Mouse (Mus musculus) ZHBTc4 (cell line): ENCODE measurements around the gene Afap1.

Experiments used
- DNase-seq: peaks from one replicate; pipeline ENCODE4 v3.0.0-alpha.2; 2011; ENCODE audit warnings: low read depth, low spot score

The Afap1 gene

DNA sequence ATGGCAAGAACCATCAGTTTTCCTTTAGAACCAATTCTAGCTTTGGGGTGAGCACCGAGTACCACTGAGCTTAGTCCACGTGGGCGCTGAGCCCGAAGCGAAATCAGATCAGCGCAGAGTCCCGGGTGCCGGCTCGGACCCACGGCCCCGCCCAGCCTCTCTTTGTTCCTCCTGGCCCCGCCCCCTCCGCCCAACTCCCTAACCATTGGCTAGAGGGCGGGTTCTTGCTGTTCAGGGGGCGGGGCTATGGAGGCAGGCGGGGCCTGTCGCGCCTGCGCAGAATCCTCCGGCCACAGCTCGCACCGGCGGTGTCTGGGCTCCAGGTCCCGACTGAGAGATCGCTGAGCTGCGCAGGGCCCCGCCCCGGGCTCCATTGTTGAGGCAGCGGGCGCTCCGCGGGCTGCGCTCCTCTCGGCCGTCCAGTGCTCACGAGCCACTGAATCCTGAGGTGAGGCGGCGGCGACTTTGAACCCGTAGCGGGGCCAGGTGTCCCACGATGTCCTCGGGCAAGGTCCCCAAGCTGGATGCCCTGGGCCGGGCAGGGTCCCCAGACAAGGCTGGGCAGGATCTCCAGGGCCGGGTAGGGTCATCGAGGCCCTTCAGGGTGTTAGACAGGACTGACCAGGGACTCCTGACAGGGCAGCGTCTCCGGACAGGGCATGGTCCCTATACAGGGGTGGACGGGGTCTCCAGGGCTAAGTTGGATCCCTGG, at the start of gene Afap1:
Gene Afap1 (plus strand): TSS at position 227 of the 712 bp plus-strand sequence.
- DNase-seq, result peak; percentile 99

DNA sequence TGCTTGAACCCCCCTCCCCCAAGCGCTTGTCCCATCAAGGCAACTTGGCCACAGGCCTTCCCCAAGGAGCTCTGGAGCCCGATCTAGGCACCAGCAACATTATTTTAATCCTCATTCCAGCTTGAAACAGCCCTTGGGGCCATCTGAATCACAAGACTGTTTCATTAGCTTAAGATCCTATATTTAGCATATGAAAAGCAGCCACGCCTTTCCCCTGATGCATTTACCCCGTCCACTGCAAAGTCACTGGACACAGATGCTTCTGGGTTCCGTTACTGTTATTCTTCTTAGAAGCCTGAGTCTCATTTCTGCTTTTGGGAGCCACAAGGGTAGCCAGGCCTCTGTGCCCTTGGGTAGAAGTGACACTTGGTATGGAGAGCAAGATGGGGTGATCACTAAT, 41.6 kb upstream of the Afap1 start:
- peak; percentile 74 for DNase-seq

DNA sequence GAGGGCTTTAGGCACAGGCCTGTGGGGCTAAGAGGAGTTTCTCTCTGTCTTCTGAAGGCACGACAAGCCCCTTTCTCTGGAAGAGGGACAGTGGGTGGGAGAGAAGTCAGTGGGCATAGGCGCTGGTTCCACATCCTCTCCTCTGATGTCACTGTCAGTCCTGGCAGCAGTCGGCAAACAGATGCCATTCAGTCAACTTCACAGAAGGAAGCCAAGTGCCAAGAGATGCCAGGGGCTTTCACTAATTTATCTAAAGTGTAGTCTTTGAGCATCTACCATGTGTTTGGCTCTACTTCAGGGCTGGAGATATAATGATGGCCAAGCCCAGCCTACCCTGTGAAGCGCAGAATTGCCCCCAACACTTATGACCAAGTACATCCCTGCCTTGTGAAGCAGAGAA, 39.7 kb upstream of the Afap1 start:
- no peak for DNase-seq

DNA sequence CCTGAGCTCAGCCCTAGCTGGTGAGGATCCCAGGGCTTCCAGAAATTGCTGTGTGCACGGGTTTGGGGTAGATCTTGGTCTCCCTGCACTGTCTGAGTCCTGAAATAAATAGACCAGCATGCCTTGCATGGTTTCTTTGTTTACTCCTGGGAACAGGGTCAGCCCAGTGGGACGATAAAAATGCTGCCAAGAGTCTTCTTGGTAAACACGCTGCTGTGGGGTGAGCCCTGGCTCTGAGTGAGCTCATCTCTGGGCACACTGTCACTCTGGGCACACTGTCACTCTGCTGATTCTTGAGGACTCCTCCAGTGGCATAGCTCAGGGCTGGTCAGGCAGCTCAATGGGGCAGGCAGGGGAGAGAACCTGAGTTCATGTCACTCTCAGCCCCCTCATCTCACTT, 36.9 kb upstream of the Afap1 start:
- no peak for DNase-seq

DNA sequence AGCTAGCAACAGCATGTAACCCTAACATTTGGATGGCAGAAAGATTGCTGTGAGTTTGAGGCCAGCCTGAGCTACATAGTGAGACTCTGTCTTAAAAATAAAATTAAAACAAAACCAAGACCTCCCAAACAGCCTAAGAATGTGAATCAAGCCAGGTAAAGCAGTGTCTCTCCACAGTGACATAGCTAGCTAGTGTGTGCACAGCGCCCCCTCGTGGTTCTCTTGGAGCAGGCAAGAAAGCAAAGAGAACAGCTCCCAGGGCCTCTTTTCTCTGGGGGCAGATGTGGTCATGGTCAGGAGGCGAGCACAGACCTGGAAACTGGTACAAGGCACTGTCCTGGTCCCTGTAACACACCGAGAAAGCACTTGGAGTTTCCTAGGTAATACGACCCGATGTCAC, 35.0 kb upstream of the Afap1 start:
- peak; percentile 90 for DNase-seq

DNA sequence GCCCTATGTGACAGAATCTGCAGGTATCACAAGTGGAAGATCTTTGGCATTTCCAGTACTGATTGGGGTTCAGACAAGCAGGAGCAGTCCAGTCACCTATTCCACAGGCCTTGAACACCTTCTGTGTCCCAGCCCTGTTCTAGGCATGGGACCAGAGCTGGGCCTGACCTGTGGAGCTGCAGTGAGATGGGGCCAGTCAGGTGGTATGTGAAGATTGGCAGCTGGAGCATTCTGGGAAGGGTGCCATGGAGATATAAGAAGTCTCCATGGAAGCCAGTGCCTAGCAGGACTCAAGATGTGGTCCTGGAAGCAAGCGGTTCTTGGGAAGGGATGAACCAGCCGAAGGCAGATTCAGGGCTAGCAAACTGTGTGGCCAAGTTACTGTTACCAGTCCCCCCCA, 31.7 kb upstream of the Afap1 start:
- DNase-seq, result no peak

DNA sequence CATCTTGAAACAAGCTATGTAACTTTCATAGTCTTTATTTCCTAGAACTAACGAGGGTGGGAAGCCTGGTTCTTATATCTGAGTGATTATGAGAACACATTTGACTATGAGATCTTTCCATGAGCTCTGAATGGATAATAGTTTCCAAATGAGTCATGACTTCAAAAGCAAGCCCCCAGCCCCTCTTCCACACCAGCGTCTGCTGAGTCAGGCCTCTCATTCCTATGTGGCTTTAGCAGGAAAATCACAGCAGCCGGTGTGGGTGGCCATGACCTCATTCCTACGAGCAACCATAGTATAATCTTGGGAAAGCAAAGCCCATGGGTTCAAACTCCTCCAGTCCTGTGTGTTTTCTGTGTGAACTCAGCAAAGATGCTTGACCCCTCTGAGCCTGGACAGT, 23.1 kb upstream of the Afap1 start:
- DNase-seq, result no peak

DNA sequence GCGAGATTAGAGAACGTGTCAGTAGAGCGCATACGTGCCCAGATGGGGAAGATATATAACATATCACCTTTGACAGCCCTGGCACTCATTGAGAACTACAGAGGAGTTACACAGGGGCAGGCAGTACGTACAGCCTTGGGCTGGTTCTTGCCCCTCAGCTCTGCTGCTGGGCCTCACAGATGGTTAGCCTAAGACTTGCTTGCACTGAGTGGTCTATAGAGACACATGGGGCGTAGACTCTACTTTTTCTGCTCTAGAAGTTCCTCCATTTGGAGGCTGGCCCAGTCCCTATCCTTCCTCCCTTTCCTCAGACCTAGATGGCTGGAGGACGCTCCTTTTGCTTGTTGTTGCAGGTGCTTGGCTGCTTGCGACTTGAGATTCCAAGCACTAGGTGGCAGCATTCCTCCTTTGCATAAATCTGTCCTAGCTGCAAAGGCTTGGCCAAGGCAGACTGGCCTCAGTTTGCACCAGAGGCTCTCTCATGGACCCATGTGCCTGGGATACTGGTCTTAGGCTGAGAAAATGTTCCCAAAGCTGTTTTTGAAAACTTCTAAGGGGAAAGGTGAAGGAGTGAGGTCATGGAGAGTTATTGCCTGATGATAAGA, 22.6 kb upstream of the Afap1 start:
- peak; percentile 91 for DNase-seq

DNA sequence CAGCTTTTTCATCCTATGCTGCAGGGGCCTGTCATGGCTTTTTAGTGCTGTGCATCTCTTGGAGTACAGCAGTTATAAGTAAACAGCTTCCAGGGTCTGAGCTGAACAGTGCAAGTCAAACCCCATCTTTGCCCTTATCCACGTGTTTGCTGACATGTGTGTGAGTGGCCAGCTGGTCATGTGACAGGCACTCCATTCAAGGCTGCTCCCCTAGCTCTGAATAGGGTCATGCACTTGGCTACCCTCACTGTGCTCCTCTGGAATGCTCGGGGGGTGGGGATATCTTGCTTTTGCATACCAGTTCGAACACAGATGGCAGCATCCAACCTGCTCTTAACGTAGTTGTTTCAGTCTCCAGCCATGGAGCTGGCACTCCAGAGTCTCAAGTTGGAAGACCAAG, 19.7 kb upstream of the Afap1 start:
- no peak for DNase-seq

DNA sequence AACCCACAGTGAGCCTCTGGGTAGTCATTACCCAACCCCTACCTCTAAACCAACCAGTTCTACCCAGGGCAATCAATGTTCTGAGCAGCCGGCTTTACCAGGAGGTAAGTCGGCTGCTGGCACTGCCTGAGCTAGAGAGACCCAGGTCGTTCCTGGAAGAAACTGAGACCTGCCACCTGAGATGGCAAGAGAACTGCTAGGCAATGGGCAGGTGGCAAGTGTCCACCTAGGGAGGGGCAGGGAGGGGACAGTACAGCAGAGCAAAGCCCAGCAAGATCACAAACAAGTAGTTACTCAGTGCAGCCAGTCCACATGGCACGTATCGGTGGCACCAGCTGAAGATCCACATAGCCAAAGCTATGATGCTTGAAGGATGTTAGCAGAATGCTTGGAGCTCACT, 16.9 kb upstream of the Afap1 start:
- DNase-seq, result no peak

DNA sequence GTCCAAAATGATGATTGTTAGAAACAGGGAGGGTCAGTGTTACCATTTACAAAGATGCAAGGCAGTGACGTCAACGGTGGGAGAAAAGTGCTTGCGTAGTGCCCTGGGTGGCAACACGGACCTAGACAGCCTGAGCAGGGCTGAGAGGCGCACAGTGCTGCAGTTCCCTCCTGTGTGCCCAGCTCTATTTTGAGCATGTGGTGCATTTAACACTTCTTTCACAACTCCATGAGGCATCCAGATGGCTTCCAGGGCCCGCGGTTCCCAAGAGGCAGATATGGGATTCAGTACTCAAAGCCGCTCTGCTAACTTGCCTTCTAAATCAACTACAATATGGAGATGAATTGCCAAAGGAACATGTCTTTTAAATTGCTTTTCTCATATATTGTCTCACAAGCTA, 13.9 kb upstream of the Afap1 start:
- no peak for DNase-seq

DNA sequence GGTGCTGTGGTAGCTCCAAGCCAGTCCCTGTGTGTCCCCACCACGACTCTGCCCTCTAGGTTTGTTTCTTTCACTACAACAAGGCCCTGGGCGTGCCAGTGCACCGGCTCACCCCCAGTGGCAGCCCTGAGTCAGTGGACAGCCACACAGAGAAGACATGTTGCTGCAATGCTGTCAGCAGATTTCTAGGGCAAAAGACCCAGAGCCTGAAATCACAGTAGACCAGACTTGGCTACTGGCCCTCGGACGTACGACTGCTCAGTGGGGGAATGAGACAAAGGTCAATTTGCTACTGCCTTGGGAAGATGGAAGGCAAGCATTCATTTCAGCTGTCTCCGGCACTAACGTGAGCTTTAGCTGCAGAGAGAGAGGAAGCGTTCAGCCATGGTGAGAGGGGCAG, 10.7 kb upstream of the Afap1 start:
- no peak for DNase-seq

DNA sequence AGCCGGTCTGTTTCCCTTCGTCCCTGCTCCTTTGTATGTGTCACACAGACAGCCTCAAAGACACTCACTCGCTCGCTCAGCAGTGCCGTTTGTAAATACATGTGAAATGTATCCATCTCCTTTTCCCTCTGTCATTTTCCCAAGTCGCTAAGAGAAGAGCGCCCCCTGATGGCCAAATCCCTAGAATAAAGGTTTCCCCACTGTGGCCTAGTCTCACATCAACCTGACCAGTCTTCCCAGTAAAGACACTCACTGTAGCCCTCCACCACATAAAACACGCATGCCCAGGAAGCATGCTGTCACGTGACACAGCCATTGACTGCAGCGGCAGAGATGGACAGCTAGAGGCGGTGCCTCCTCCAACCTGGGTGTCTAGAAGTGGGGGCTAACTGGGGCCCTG, 8.9 kb upstream of the Afap1 start:
- peak; percentile 90 for DNase-seq

DNA sequence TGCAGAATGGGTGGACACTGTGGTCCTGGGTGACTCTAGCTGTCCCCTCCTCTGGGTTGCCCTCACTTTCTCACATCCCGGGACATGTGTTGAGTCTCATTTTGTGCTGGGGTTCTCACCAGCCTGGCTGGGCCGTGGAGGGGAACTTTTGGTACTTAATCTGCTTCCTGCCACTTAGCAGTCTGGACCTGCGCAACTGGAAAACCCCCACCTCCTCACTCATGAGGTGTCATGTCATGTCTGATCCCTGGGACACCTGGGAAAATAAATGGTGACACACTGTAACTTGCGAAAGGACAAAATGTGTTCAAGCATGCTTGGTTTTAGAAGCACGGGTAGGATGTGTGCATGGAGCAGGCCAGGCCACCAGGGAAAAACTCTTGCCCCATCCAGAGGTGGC, 8.4 kb upstream of the Afap1 start:
- DNase-seq, result no peak

DNA sequence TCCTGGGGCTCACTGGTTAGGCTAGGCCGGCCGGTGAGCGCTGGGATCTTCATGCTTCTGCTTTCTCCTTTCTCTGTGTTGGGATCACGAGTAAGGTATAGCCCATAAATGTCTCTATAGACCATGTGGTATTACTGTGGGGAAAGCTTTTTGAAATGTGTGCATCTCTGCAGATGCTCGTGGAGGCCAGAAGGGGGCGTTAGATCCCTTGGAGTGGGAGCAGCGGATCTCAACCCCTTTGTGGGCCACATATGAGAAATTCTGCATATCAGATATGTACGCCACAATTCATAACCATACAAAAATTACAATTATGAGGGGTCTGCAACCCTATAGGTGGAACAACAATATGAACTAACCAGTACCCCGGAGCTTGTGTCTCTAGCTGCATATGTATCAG, 4.2 kb upstream of the Afap1 start:
- peak; percentile 56 for DNase-seq

DNA sequence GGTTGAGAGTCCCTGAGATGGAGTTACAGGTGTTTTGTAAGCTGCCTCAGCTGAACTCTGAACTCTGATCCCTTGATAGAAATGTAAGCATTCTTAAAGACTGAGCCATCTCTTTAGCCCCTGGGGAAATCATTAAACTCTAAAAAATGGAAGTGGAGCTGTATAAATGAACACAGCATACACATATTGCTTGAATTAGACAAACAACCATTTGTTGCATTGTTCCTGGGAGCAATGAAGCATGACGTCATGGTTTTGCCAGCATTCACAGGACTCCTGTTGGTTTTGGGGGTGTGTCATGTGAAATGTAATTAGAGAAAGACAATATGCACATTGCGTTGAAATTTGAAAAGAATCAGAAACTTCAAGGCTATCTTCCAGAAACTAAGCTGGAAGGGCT, 3.5 kb upstream of the Afap1 start:
- DNase-seq, result no peak

DNA sequence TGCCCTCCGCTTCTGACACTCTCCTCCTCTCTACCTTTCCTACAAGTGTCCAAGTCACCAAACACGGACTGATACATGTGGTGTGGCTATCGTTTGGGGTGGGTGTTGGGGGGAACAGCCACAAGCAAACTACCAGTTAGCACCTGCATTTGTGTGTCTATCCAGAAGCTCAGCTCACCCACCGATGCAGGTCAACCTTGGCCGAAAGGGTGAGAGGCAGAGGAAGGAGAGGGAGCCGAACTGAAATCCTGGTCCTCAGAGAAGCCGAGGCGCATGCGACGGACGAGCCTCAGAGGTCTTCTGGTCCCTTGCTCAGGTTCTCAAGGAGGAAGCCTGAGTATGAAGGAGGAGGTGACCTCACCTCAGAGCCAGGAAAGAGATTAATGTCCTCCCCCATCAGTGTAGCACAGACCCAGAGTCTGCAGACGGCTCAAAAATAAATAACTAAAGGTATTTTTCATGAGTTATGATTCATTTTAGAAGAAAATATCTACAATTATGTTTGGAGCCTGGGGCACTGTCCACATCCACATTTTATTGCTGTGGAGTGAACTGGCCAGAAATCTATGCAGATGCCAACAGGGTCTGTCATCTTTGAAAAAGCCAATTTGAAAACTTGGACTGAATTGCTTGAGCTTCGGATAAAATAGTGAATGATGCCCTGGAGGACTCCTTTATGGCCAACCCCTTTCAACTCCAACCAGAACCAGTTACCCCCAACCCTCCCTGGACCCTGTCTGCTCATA, 2.0 kb upstream of the Afap1 start:
- DNase-seq, result no peak

DNA sequence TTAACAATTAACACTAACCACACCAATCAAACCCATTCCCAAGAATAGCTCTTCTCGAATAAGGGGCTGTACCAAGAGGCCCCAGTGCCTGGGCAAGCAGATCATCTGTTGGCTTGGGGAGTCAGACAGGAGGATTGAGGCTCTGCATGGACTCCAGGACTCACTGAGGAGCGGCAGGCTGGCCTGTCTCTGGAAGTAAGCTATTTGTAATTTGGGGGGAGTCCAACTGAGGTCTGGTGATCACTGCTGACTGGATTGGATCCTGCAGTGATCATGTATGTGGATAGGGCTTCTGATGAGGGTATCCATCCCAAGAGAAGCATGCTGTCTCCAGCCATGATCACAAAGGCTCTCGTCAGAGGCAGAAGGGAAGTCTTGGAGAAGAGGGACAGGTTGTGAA, 756 bp upstream of the Afap1 start:
- DNase-seq, result no peak

DNA sequence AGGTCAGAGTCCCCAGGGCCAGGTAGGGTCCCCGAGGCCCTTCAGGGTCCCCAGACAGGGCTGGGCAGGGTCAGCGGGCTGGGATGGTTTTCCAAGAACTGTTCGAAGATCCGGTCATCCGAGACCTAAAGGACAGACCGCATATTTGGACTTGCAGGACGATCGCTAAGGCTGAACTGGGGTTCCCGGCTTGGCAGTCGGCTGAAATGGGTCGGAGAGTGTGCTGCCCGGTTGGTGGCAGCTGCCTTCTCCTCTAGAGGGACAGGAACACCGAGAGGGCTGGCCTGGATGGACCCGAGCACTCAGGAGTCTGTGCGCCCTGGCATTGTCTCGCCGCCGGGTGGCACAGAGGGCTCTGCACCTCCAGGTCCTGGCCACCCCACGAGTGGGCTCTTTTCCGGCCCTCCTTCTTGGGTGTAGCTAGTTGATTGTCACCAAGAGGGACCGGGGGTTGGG, 714 bp downstream of the Afap1 start:
- no peak for DNase-seq

DNA sequence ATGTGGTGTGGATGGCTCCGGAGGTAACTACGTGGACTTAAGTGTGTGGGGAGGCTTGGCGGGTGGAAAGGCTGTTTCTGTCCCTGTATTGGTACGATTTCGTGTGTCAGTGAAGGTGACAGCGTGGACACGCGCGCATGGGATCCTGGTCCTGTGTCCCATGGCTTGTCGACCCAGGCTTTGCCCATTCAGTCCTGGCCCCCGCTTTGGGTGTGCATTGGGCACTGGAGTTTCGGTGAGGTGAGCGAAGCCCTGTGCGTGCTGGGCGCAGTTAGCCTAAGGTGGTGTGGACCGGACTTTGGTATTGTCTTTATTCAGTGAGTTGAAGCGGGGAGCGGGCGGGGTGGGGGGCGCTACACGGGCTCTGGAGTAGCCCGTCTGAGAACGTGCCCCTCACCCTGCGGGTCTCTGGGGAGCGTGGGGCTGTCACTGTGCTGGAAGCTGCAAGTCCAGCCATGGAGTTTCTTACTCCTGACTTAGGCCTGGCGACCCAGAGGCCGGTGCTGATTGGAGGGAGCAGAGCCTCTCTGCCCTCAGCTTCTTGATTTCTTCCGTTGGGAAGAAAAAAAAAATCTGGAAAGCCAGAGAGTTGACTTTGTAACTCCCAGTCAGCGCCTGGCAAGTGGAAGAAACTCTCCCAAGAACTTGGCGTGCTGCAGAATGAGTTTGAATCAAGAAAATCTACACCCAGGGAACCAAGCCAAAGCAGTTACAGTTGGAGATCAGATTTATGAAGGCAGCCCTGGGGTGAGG, 1.4 kb downstream of the Afap1 start:
- no peak for DNase-seq

DNA sequence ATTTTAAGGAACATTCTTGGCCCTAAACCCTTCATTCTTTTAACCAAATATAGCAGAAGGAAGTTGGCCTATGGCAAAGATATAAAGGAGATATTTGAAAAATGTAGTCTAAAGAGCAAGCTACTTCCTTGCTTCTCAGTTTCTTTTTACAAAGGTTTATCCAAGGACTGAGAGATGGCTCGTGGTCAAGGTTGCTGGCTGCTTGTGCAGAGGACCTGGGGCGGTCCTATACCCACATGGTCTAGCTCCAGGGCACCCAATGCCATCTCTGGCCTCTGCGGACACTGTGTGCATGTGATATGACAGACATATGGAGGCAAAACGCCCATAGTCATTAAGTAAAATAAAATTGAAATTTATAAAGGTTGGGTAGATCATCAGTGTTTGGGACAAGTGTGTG, 2.8 kb downstream of the Afap1 start:
- no peak for DNase-seq

DNA sequence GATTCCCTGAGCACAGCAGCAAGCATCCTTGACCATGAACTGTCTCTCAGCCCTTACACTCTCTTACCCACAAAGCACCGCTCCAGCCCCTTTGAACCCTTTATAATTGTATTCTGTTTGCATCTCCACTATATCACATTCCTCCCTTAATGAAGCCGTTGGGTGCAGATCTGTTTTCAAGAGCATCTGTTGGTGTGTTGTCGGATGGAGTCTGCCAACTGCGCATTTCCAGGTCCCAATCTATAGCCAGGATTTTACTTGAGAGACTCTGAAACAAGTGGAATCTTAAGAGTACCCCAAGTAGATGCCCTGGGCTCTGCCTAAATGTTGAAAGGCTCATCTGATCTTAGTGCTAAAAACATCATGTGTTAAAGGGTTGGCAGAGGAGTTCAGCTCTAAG, 3.4 kb downstream of the Afap1 start:
- DNase-seq, result no peak
